Mouse (Mus musculus): ENCODE measurements around the gene Gm10271. TPM values are rescaled to one million over a fixed set of nuclear protein-coding genes. Genes with fewer than 3 reads are reported as not detected.

Gene Gm10271
- polyA plus RNA-seq, 1 experiment from 2014 or later = not detected

- Histone ChIP-seq H3K4me2 (no peak overlapping the region), H3K27me3 (no peaks in the 10 kb centered on the region), H3K9me3 (replicated peaks) (no peaks in the 10 kb centered on the region), H3K27ac (no peak overlapping the region), H3K4me1 (0 out of 2 replicates have a peak, but pooled peaks cover 5% of the 10 kb centered on the region), H3K9ac (no peak overlapping the region), H3K36me3 (peaks cover 82% of the 10 kb centered on the region), H3K4me3 (replicated peaks) (no peak overlapping the region)
- WGBS = 63% methylated on average over 7 of the region's 7 CpGs
- no peak for ATAC-seq (replicated peaks; ENCODE audit: low FRiP score)
Observed at GRCm38 (mm10) chr10:116930506-116930905, 41.9 kb downstream of the Gm10271 start.

GRCm38 (mm10) chr10:116928826-116929225, 43.6 kb downstream of the Gm10271 start:
- no peak overlapping the region for H3K9ac ChIP-seq
- no peak overlapping the region for H3K4me2 ChIP-seq
- no peak overlapping the region for H3K27ac ChIP-seq
- H3K27me3 ChIP-seq = no peaks in the 10 kb centered on the region
- H3K4me3 ChIP-seq (replicated peaks) = no peak overlapping the region
- H3K9me3 ChIP-seq (replicated peaks) = no peaks in the 10 kb centered on the region
- 0 out of 2 replicates have a peak, but pooled peaks cover 5% of the 10 kb centered on the region for H3K4me1 ChIP-seq
- ATAC-seq (replicated peaks; ENCODE audit: low FRiP score) = no peak
- 72% methylated on average over 3 of the region's 3 CpGs for WGBS
- H3K36me3 ChIP-seq = peaks cover 84% of the 10 kb centered on the region

- Histone ChIP-seq H3K36me3 (peaks cover 83% of the 10 kb centered on the region), H3K27me3 (no peaks in the 10 kb centered on the region), H3K9ac (no peak overlapping the region), H3K4me3 (replicated peaks) (no peak overlapping the region), H3K4me1 (0 out of 2 replicates have a peak, but pooled peaks cover 5% of the 10 kb centered on the region), H3K4me2 (no peak overlapping the region), H3K27ac (no peak overlapping the region), H3K9me3 (replicated peaks) (no peaks in the 10 kb centered on the region)
- ATAC-seq (replicated peaks; ENCODE audit: low FRiP score) = no peak
- 87% methylated on average over 11 of the region's 11 CpGs for WGBS
Observed at GRCm38 (mm10) chr10:116926428-116927113, 45.8 kb downstream of the Gm10271 start.

- Histone ChIP-seq H3K9me3 (replicated peaks) (no peaks in the 10 kb centered on the region), H3K4me1 (no peaks in the 10 kb centered on the region), H3K4me2 (no peak overlapping the region), H3K27me3 (no peaks in the 10 kb centered on the region), H3K9ac (no peak overlapping the region), H3K27ac (no peak overlapping the region), H3K36me3 (peaks cover 84% of the 10 kb centered on the region), H3K4me3 (replicated peaks) (no peak overlapping the region)
- ATAC-seq (replicated peaks; ENCODE audit: low FRiP score) = no peak
- WGBS = 91% methylated on average over 19 of the region's 19 CpGs
Observed at GRCm38 (mm10) chr10:116923651-116924495, 48.5 kb downstream of the Gm10271 start.

GRCm38 (mm10) chr10:116922161-116922560, 50.2 kb downstream of the Gm10271 start:
- H3K27me3 ChIP-seq = no peaks in the 10 kb centered on the region
- peaks cover 86% of the 10 kb centered on the region for H3K36me3 ChIP-seq
- no peaks in the 10 kb centered on the region for H3K4me1 ChIP-seq
- ATAC-seq (replicated peaks; ENCODE audit: low FRiP score) = no peak
- H3K9me3 ChIP-seq (replicated peaks) = no peaks in the 10 kb centered on the region
- WGBS = 58% methylated on average over 15 of the region's 15 CpGs
- H3K9ac ChIP-seq = no peak overlapping the region
- no peak overlapping the region for H3K27ac ChIP-seq
- no peak overlapping the region for H3K4me2 ChIP-seq
- no peak overlapping the region for H3K4me3 ChIP-seq (replicated peaks)

- Histone ChIP-seq H3K36me3 (peaks cover 86% of the 10 kb centered on the region), H3K9ac (no peak overlapping the region), H3K9me3 (replicated peaks) (no peaks in the 10 kb centered on the region), H3K4me1 (no peaks in the 10 kb centered on the region), H3K4me3 (replicated peaks) (no peak overlapping the region), H3K4me2 (no peak overlapping the region), H3K27ac (no peak overlapping the region), H3K27me3 (no peaks in the 10 kb centered on the region)
- no peak for ATAC-seq (replicated peaks; ENCODE audit: low FRiP score)
- 76% methylated on average over 15 of the region's 15 CpGs for WGBS
Observed at GRCm38 (mm10) chr10:116921416-116921815, 51.0 kb downstream of the Gm10271 start.

GRCm38 (mm10) chr10:116920641-116921040, 51.8 kb downstream of the Gm10271 start:
- Histone ChIP-seq H3K4me3 (replicated peaks) (no peak overlapping the region), H3K4me1 (no peaks in the 10 kb centered on the region), H3K27ac (no peak overlapping the region), H3K9ac (no peak overlapping the region), H3K27me3 (no peaks in the 10 kb centered on the region), H3K9me3 (replicated peaks) (no peaks in the 10 kb centered on the region), H3K4me2 (no peak overlapping the region), H3K36me3 (peaks cover 85% of the 10 kb centered on the region)
- no peak for ATAC-seq (replicated peaks; ENCODE audit: low FRiP score)
- 90% methylated on average over 8 of the region's 8 CpGs for WGBS

- Histone ChIP-seq H3K4me2 (no peak overlapping the region), H3K9me3 (replicated peaks) (no peaks in the 10 kb centered on the region)
- no peak for ATAC-seq (replicated peaks; ENCODE audit: low FRiP score)
Observed at GRCm38 (mm10) chr10:116919368-116920317, 52.8 kb downstream of the Gm10271 start.

GRCm38 (mm10) chr10:116916581-116916980, 55.8 kb downstream of the Gm10271 start:
- H3K27ac ChIP-seq = no peak overlapping the region

More at GRCm38 (mm10) chr10:116919368-116920317, 52.8 kb downstream of the Gm10271 start:
- Histone ChIP-seq H3K27me3 (no peaks in the 10 kb centered on the region), H3K4me3 (replicated peaks) (no peak overlapping the region), H3K36me3 (peaks cover 85% of the 10 kb centered on the region), H3K27ac (no peak overlapping the region), H3K9ac (no peak overlapping the region), H3K4me1 (no peaks in the 10 kb centered on the region)
- WGBS = 87% methylated on average over 25 of the region's 25 CpGs

GRCm38 (mm10) chr10:116915286-116915685, 57.1 kb downstream of the Gm10271 start:
- Histone ChIP-seq H3K36me3 (peaks cover 93% of the 10 kb centered on the region), H3K9me3 (replicated peaks) (no peaks in the 10 kb centered on the region), H3K27ac (no peak overlapping the region), H3K4me2 (no peak overlapping the region), H3K27me3 (no peaks in the 10 kb centered on the region), H3K9ac (no peak overlapping the region), H3K4me1 (no peaks in the 10 kb centered on the region), H3K4me3 (replicated peaks) (no peak overlapping the region)
- ATAC-seq (replicated peaks; ENCODE audit: low FRiP score) = no peak
- WGBS = 95% methylated on average over 8 of the region's 8 CpGs

More at GRCm38 (mm10) chr10:116916581-116916980, 55.8 kb downstream of the Gm10271 start:
- Histone ChIP-seq H3K4me1 (no peaks in the 10 kb centered on the region), H3K36me3 (peaks cover 87% of the 10 kb centered on the region), H3K27me3 (no peaks in the 10 kb centered on the region), H3K9me3 (replicated peaks) (no peaks in the 10 kb centered on the region), H3K9ac (no peak overlapping the region), H3K4me3 (replicated peaks) (no peak overlapping the region), H3K4me2 (no peak overlapping the region)
- 61% methylated on average over 8 of the region's 8 CpGs for WGBS
- ATAC-seq (replicated peaks; ENCODE audit: low FRiP score) = no peak

- peaks cover 93% of the 10 kb centered on the region for H3K36me3 ChIP-seq
- no peaks in the 10 kb centered on the region for H3K4me1 ChIP-seq
- H3K9ac ChIP-seq = no peak overlapping the region
- no peak overlapping the region for H3K4me2 ChIP-seq
- WGBS = 84% methylated on average over 9 of the region's 9 CpGs
- H3K27me3 ChIP-seq = no peaks in the 10 kb centered on the region
- H3K9me3 ChIP-seq (replicated peaks) = no peaks in the 10 kb centered on the region
- no peak overlapping the region for H3K27ac ChIP-seq
- no peak overlapping the region for H3K4me3 ChIP-seq (replicated peaks)
- no peak; the same call in 1 of the 2 replicates for ATAC-seq (replicated peaks; ENCODE audit: low FRiP score)
Observed at GRCm38 (mm10) chr10:116914586-116914985, 57.8 kb downstream of the Gm10271 start.
